Comparison of ENCODE assay signal across 8 mouse cellular contexts in genomic region chr16:4938989-4939388, GRCm38 (mm10). TPM values are rescaled to one million over a fixed set of nuclear protein-coding genes. Genes with fewer than 3 reads are reported as not detected.
A peak's percentile ranks its signal among the peaks of the same experiment; 100 is the strongest.
DNase-seq lines count a peak whose midpoint lies in the region; ATAC-seq and TF ChIP-seq lines count a peak whose summit lies in the region.

No protein-coding gene starts in this region.

- no peak for TF ChIP-seq CTCF in liver, adult 2 months (IDR thresholded peaks at IDR 0.05; ENCODE audit: low read depth, low read length)

- peak; percentile 96 for DNase-seq in A20 (ENCODE audit: low read depth, low spot score)
- DNase-seq in brain, adult 2 months (ENCODE audit: low read depth, low spot score) = peak; percentile 97
- peak; percentile 77 for DNase-seq in liver, adult 2 months (ENCODE audit: extremely low read depth, low read depth, low spot score)
- DNase-seq in splenic B cell, adult 2 months (ENCODE audit: low read depth, low spot score) = peak; percentile 96

- H3K4me2 ChIP-seq in heart, embryonic 11.5 days = peak overlapping the region; percentile 83
- H3K4me2 ChIP-seq in kidney, embryonic 16.5 days (replicated peaks; ENCODE audit: low read depth, low read length) = peak overlapping the region; percentile 90
- H3K4me2 ChIP-seq in myocyte (ENCODE audit: low read depth) = peak overlapping the region; percentile 73

- H3K4me3 ChIP-seq in heart, embryonic 11.5 days (ENCODE audit: low read depth, low read length) = peak overlapping the region; percentile 72
- H3K4me3 ChIP-seq in kidney, embryonic 16.5 days (ENCODE audit: low read length) = peak overlapping the region; percentile 88
- H3K4me3 ChIP-seq in liver, adult 2 months (ENCODE audit: insufficient read depth, low read depth, low read length) = peak overlapping the region; percentile 79
- H3K4me3 ChIP-seq in myocyte = peak overlapping the region; percentile 87

- peaks cover 23% of the 10 kb centered on the region for H3K36me3 ChIP-seq in heart, embryonic 11.5 days (ENCODE audit: control insufficient read depth, insufficient read depth, low read length)
- peaks cover 66% of the 10 kb centered on the region for H3K36me3 ChIP-seq in kidney, embryonic 16.5 days (ENCODE audit: insufficient read depth, low read length)
- H3K36me3 ChIP-seq in liver, adult 2 months (ENCODE audit: control insufficient read depth, insufficient read depth, low read length) = peaks cover 11% of the 10 kb centered on the region; the same call in 1 of the 2 replicates
- peaks cover 19% of the 10 kb centered on the region for H3K36me3 ChIP-seq in myocyte (ENCODE audit: control insufficient read depth, insufficient read depth)
- H3K36me3 ChIP-seq in splenic B cell, adult 2 months (ENCODE audit: control insufficient read depth, insufficient read depth, low read length, poor library complexity, severe bottlenecking) = peaks cover 5% of the 10 kb centered on the region

- H3K9ac ChIP-seq in heart, embryonic 11.5 days (ENCODE audit: low read depth, low read length) = peak overlapping the region; percentile 82
- H3K9ac ChIP-seq in kidney, embryonic 16.5 days (replicated peaks; ENCODE audit: low read length) = peak overlapping the region; percentile 92
- peak overlapping the region; percentile 81 for H3K9ac ChIP-seq in liver, adult 2 months (ENCODE audit: low read depth, low read length)

- H3K27ac ChIP-seq in heart, embryonic 11.5 days (ENCODE audit: low read depth, low read length) = peak overlapping the region; percentile 64
- H3K27ac ChIP-seq in kidney, embryonic 16.5 days (ENCODE audit: low read length) = peak overlapping the region; percentile 89
- peak overlapping the region; percentile 49 for H3K27ac ChIP-seq in liver, adult 2 months (replicated peaks; ENCODE audit: insufficient read depth, low read depth, low read length)

- H3K9me3 ChIP-seq in heart, embryonic 11.5 days (replicated peaks; ENCODE audit: control insufficient read depth, low read length) = no peaks in the 10 kb centered on the region
- H3K9me3 ChIP-seq in kidney, embryonic 16.5 days (ENCODE audit: low read length) = no peaks in the 10 kb centered on the region

- peak; percentile 90 for ATAC-seq in erythroblast, adult 5-6 weeks (replicated peaks; ENCODE audit: low FRiP score, poor library complexity, severe bottlenecking)
- peak; percentile 88 for ATAC-seq in heart, embryonic 11.5 days (replicated peaks; ENCODE audit: insufficient number of reproducible peaks, low FRiP score, low TSS enrichment)
- ATAC-seq in kidney, embryonic 16.5 days (ENCODE audit: low FRiP score, low TSS enrichment) = peak; percentile 94

- 0% methylated on average over 28 of the region's 28 CpGs for WGBS in heart, embryonic 11.5 days (ENCODE audit: insufficient replicate concordance)
- under 1% methylated on average over 28 of the region's 28 CpGs for WGBS in kidney, embryonic 16.5 days
- WGBS in liver, adult 2 months = under 1% methylated on average over 28 of the region's 28 CpGs

- peak; percentile 84 for TF ChIP-seq POLR2A in liver, adult 2 months (IDR thresholded peaks at IDR 0.05; ENCODE audit: extremely low read depth, insufficient read depth, low read length)
- TF ChIP-seq POLR2A in myocyte (IDR thresholded peaks at IDR 0.05; ENCODE audit: insufficient read length, low read depth) = peak; percentile 91

- no peaks in the 10 kb centered on the region for H3K27me3 ChIP-seq in heart, embryonic 11.5 days (ENCODE audit: control insufficient read depth, insufficient read depth, low read length)
- H3K27me3 ChIP-seq in kidney, embryonic 16.5 days (ENCODE audit: insufficient read depth, low read length) = no peaks in the 10 kb centered on the region
- H3K27me3 ChIP-seq in liver, adult 2 months (ENCODE audit: control insufficient read depth, insufficient read depth, low read length) = no peaks in the 10 kb centered on the region
- no peaks in the 10 kb centered on the region for H3K27me3 ChIP-seq in myocyte (ENCODE audit: control insufficient read depth, insufficient read depth, insufficient read length)
- H3K27me3 ChIP-seq in splenic B cell, adult 2 months (ENCODE audit: control insufficient read depth, insufficient read depth, low read length, poor library complexity, severe bottlenecking) = no peaks in the 10 kb centered on the region

- peak overlapping the region; percentile 35 for H3ac ChIP-seq in myocyte (ENCODE audit: control insufficient read depth, insufficient read length)

- no peaks in the 10 kb centered on the region for H3K79me2 ChIP-seq in liver, adult 2 months (ENCODE audit: control insufficient read depth, insufficient read depth, low read length)
- H3K79me2 ChIP-seq in myocyte (ENCODE audit: control insufficient read depth, insufficient read depth) = peaks cover 7% of the 10 kb centered on the region

- H3K4me1 ChIP-seq in heart, embryonic 11.5 days (ENCODE audit: control insufficient read depth, insufficient read depth, low read length) = peaks cover 7% of the 10 kb centered on the region
- peaks cover 11% of the 10 kb centered on the region for H3K4me1 ChIP-seq in kidney, embryonic 16.5 days (ENCODE audit: insufficient read depth, low read length)
- H3K4me1 ChIP-seq in liver, adult 2 months (ENCODE audit: control insufficient read depth, insufficient read depth, low read length) = peaks cover 4% of the 10 kb centered on the region; the same call in 1 of the 2 replicates

TF ChIP-seq in myocyte, 11 proteins besides CTCF, POLR2A, EP300 and RAD21:
- TF ChIP-seq POLR2AphosphoS2 (IDR thresholded peaks at IDR 0.05; ENCODE audit: insufficient read length, low read depth) (peak; percentile 99), TCF3 (IDR thresholded peaks at IDR 0.05; ENCODE audit: insufficient read length, low read depth) (no peak), TCF12 (IDR thresholded peaks at IDR 0.05; ENCODE audit: insufficient read depth, poor library complexity, severe bottlenecking) (no peak), CEBPB (IDR thresholded peaks at IDR 0.05; ENCODE audit: insufficient read depth, poor library complexity, severe bottlenecking) (no peak)

RNA-seq across cellular contexts. Expression of gene Nudt16l1, which starts 0.4 kb away (rescaled TPM):
- total RNA-seq in erythroblast, adult 5-6 weeks (2015; ENCODE audit: low replicate concordance) = 5.0 and 6.9 TPM in 2 replicates
- total RNA-seq in erythroblast, adult 5-6 weeks (2017; ENCODE audit: low replicate concordance) = 0.51 and 2.2 TPM in 2 replicates
- polyA plus RNA-seq in heart, embryonic 11.5 days (2014; fragmentation: Nextera tagmentation; extraction: Ambion mirVana) = 102 and 106 TPM in 2 replicates
- polyA plus RNA-seq in kidney, embryonic 16.5 days (2015; fragmentation: Nextera tagmentation; extraction: Ambion mirVana) = 171 and 187 TPM in 2 replicates
- total RNA-seq in liver, adult 2 months (2014; rRNA removed) = 12.2 and 16.2 TPM in 2 replicates
- 53.5 and 57.0 TPM in 2 replicates for polyA plus RNA-seq in liver, adult 2 months (2012; rRNA removed)
- 46.1 TPM for polyA plus RNA-seq in myocyte (2012; fragmentation: generic; extraction: Trizol)

RNA-seq across cellular contexts. Expression of gene Anks3, which starts 25.0 kb away (rescaled TPM):
- 14.4 and 17.3 TPM in 2 replicates for total RNA-seq in erythroblast, adult 5-6 weeks (2015; ENCODE audit: low replicate concordance)
- 16.4 and 25.0 TPM in 2 replicates for total RNA-seq in erythroblast, adult 5-6 weeks (2017; ENCODE audit: low replicate concordance)
- 28.7 and 31.8 TPM in 2 replicates for polyA plus RNA-seq in heart, embryonic 11.5 days (2014; fragmentation: Nextera tagmentation; extraction: Ambion mirVana)
- polyA plus RNA-seq in kidney, embryonic 16.5 days (2015; fragmentation: Nextera tagmentation; extraction: Ambion mirVana) = 76.8 and 81.3 TPM in 2 replicates
- 11.3 and 14.2 TPM in 2 replicates for total RNA-seq in liver, adult 2 months (2014; rRNA removed)
- polyA plus RNA-seq in liver, adult 2 months (2012; rRNA removed) = 16.8 and 22.3 TPM in 2 replicates
- 25.2 TPM for polyA plus RNA-seq in myocyte (2012; fragmentation: generic; extraction: Trizol)

RNA-seq across cellular contexts. Expression of gene Mgrn1, which starts 52.9 kb away (rescaled TPM):
- 5.9 and 6.5 TPM in 2 replicates for total RNA-seq in erythroblast, adult 5-6 weeks (2015; ENCODE audit: low replicate concordance)
- total RNA-seq in erythroblast, adult 5-6 weeks (2017; ENCODE audit: low replicate concordance) = 2.0 and 3.3 TPM in 2 replicates
- polyA plus RNA-seq in heart, embryonic 11.5 days (2014; fragmentation: Nextera tagmentation; extraction: Ambion mirVana) = 96.8 and 112 TPM in 2 replicates
- polyA plus RNA-seq in kidney, embryonic 16.5 days (2015; fragmentation: Nextera tagmentation; extraction: Ambion mirVana) = 113 and 117 TPM in 2 replicates
- 28.2 and 42.8 TPM in 2 replicates for total RNA-seq in liver, adult 2 months (2014; rRNA removed)
- 59.0 and 71.0 TPM in 2 replicates for polyA plus RNA-seq in liver, adult 2 months (2012; rRNA removed)
- polyA plus RNA-seq in myocyte (2012; fragmentation: generic; extraction: Trizol) = 59.3 TPM

RNA-seq across cellular contexts. Expression of gene Sept12, which starts 58.7 kb away (rescaled TPM):
- total RNA-seq in erythroblast, adult 5-6 weeks (2015; ENCODE audit: low replicate concordance) = not detected in 2 replicates
- total RNA-seq in erythroblast, adult 5-6 weeks (2017; ENCODE audit: low replicate concordance) = not detected in 2 replicates
- polyA plus RNA-seq in heart, embryonic 11.5 days (2014; fragmentation: Nextera tagmentation; extraction: Ambion mirVana) = not detected in 2 replicates
- polyA plus RNA-seq in kidney, embryonic 16.5 days (2015; fragmentation: Nextera tagmentation; extraction: Ambion mirVana) = 0.06 TPM in 1 of 2 replicates, not detected in the other
- total RNA-seq in liver, adult 2 months (2014; rRNA removed) = not detected in 2 replicates
- not detected in 2 replicates for polyA plus RNA-seq in liver, adult 2 months (2012; rRNA removed)
- 0.04 TPM for polyA plus RNA-seq in myocyte (2012; fragmentation: generic; extraction: Trizol)

RNA-seq across cellular contexts. Expression of gene Ubald1, which starts 58.9 kb away (rescaled TPM):
- total RNA-seq in erythroblast, adult 5-6 weeks (2015; ENCODE audit: low replicate concordance) = 26.8 and 39.6 TPM in 2 replicates
- total RNA-seq in erythroblast, adult 5-6 weeks (2017; ENCODE audit: low replicate concordance) = 9.5 and 18.3 TPM in 2 replicates
- polyA plus RNA-seq in heart, embryonic 11.5 days (2014; fragmentation: Nextera tagmentation; extraction: Ambion mirVana) = 27.4 and 28.8 TPM in 2 replicates
- 36.2 and 40.4 TPM in 2 replicates for polyA plus RNA-seq in kidney, embryonic 16.5 days (2015; fragmentation: Nextera tagmentation; extraction: Ambion mirVana)
- total RNA-seq in liver, adult 2 months (2014; rRNA removed) = 4.0 and 7.1 TPM in 2 replicates
- polyA plus RNA-seq in liver, adult 2 months (2012; rRNA removed) = 13.6 and 15.5 TPM in 2 replicates
- polyA plus RNA-seq in myocyte (2012; fragmentation: generic; extraction: Trizol) = 79.5 TPM

Comparison
In these comparisons a context has a peak if more than half of its experiments do, and no peak if none do; other contexts are left out.
1. Peak in every context shown above with its lines: DNase-seq, ATAC-seq, H3K4me3 ChIP-seq and H3K27ac ChIP-seq.